Mouse (Mus musculus) neural tube, embryonic 11.5 days (tissue): ENCODE measurements around the gene Sult1a1. TPM values are rescaled to one million over a fixed set of nuclear protein-coding genes. Genes with fewer than 3 reads are reported as not detected.

Experiments
- ATAC-seq: fragments of 200-750 bp; cut with Nextera tagmentation; 2 replicates; pipeline ENCODE4 v1.8.0; 2017; ENCODE audit warnings: moderate number of reproducible peaks, mild to moderate bottlenecking, moderate TSS enrichment, moderate library complexity; ENCODE audit not compliant: insufficient read depth, low FRiP score, low TSS enrichment
- DNase-seq: peaks from one replicate; pipeline ENCODE4 v3.0.0-alpha.2; 2015; ENCODE audit warnings: low spot score
- H3K27ac ChIP-seq: fragments of 300-500 bp; sonication (generic); 2 replicates; pipeline ENCODE4 v1.5.1; 2014; ENCODE audit warnings: low read depth, mild to moderate bottlenecking, low read length
- H3K27me3 ChIP-seq: fragments of 300-500 bp; sonication (generic); 2 replicates; pipeline ENCODE4 v1.6.1; 2014; ENCODE audit warnings: mild to moderate bottlenecking, low read length, mixed read lengths; ENCODE audit not compliant: control insufficient read depth, insufficient read depth
- H3K36me3 ChIP-seq: fragments of 300-500 bp; sonication (generic); 2 replicates; pipeline ENCODE4 v1.6.1; 2014; ENCODE audit warnings: mild to moderate bottlenecking, low read length, moderate library complexity, mixed read lengths; ENCODE audit not compliant: control insufficient read depth, insufficient read depth
- H3K4me1 ChIP-seq: fragments of 300-500 bp; sonication (generic); 2 replicates; pipeline ENCODE4 v1.6.1; 2014; ENCODE audit warnings: low read length, mixed read lengths; ENCODE audit not compliant: control insufficient read depth, insufficient read depth
- H3K4me2 ChIP-seq: fragments of 300-500 bp; sonication (generic); 2 replicates; pipeline ENCODE4 v1.6.1; 2014; ENCODE audit warnings: low read depth, mild to moderate bottlenecking, moderate library complexity
- H3K4me3 ChIP-seq: fragments of 300-500 bp; sonication (generic); 2 replicates; pipeline ENCODE4 v1.5.1; 2014; ENCODE audit warnings: low read depth, low read length
- H3K9ac ChIP-seq: fragments of 300-500 bp; sonication (generic); 2 replicates; pipeline ENCODE4 v1.6.1; 2014; ENCODE audit warnings: mild to moderate bottlenecking, low read length
- H3K9me3 ChIP-seq: fragments of 300-500 bp; sonication (generic); 2 replicates; pipeline ENCODE4 v1.6.1; 2016; ENCODE audit warnings: low read length; ENCODE audit not compliant: control insufficient read depth
- WGBS: fragments of 180-500 bp; shearing (Covaris S2); extraction: QIAGEN DNeasy Blood & Tissue Kit; methylation state at CpG from one replicate; pipeline ENCODE4 v1.1.7; 2014; 5-methylcytosine and 5-hydroxymethylcytosine counted together
- polyA plus RNA-seq: library from polyadenylated mRNA; unstranded; fragments of >200 nt; fragmentation: Nextera tagmentation; extraction: Ambion mirVana; gene quantifications from 2 replicates; pipeline ENCODE4 v1.2.1, GENCODE M21; 2014

The Sult1a1 gene
- polyA plus RNA-seq, 1 experiment from 2014 or later: not detected

GRCm38 (mm10) chr7:126708175-126708952 lies 32.1 kb upstream of the Sult1a1 start:
- no peaks in the 10 kb centered on the region for H3K36me3 ChIP-seq
- peaks cover 12% of the 10 kb centered on the region for H3K4me1 ChIP-seq
- no peak overlapping the region for H3K4me3 ChIP-seq
- H3K4me2 ChIP-seq: no peak overlapping the region
- DNase-seq: no peak
- H3K9ac ChIP-seq: no peak overlapping the region
- WGBS: 87% methylated on average over 10 of the region's 10 CpGs
- ATAC-seq: no peak
- H3K27me3 ChIP-seq: 0 out of 2 replicates have a peak, but pooled peaks cover 5% of the 10 kb centered on the region
- H3K9me3 ChIP-seq: no peaks in the 10 kb centered on the region
- H3K27ac ChIP-seq: no peak overlapping the region

- Histone ChIP-seq H3K4me2 (no peak within 1 kb of the TSS), H3K4me1 (peaks cover 12% of the 10 kb centered on the region), H3K27ac (no peak within 1 kb of the TSS), H3K27me3 (0 out of 2 replicates have a peak, but pooled peaks cover 5% of the 10 kb centered on the region), H3K4me3 (no peak within 1 kb of the TSS), H3K36me3 (no peaks in the 10 kb centered on the region), H3K9me3 (no peaks in the 10 kb centered on the region), H3K9ac (no peak within 1 kb of the TSS)
- WGBS: 87% methylated on average over 19 of the region's 19 CpGs
- ATAC-seq (no peak), DNase-seq (no peak)
These were observed 31.4 kb upstream of the Sult1a1 start, which contains the start of gene Coro1a for GRCm38 (mm10) chr7:126707442-126708174. TSS of gene Coro1a (minus strand) at chr7:126707787.

- H3K4me3 ChIP-seq: peak overlapping the region; percentile 60
- H3K4me1 ChIP-seq: peaks cover 12% of the 10 kb centered on the region
- DNase-seq (peak; percentile 82), ATAC-seq (peak; percentile 54; the same call in 1 of the 2 replicates)
- H3K36me3 ChIP-seq: no peaks in the 10 kb centered on the region
- H3K9me3 ChIP-seq: no peaks in the 10 kb centered on the region
- peak overlapping the region; percentile 96 for H3K4me2 ChIP-seq
- H3K9ac ChIP-seq: peak overlapping the region; percentile 76
- H3K27ac ChIP-seq: no peak overlapping the region
- WGBS: 2% methylated on average over 39 of the region's 39 CpGs
- H3K27me3 ChIP-seq: 0 out of 2 replicates have a peak, but pooled peaks cover 5% of the 10 kb centered on the region
These were observed 28.1 kb upstream of the Sult1a1 start for GRCm38 (mm10) chr7:126704121-126704980.

- 0 out of 2 replicates have a peak, but pooled peaks cover 5% of the 10 kb centered on the region for H3K27me3 ChIP-seq
These were observed 27.5 kb upstream of the Sult1a1 start for GRCm38 (mm10) chr7:126703757-126704077.

GRCm38 (mm10) chr7:126702861-126703756 lies 26.9 kb upstream of the Sult1a1 start:
- Histone ChIP-seq H3K9ac (peak overlapping the region; percentile 76), H3K27ac (no peak overlapping the region), H3K4me2 (peak overlapping the region; percentile 96), H3K9me3 (no peaks in the 10 kb centered on the region), H3K4me3 (peak overlapping the region; percentile 60), H3K36me3 (no peaks in the 10 kb centered on the region), H3K4me1 (peaks cover 12% of the 10 kb centered on the region), H3K27me3 (0 out of 2 replicates have a peak, but pooled peaks cover 5% of the 10 kb centered on the region)
- ATAC-seq (no peak), DNase-seq (no peak)
- WGBS: 87% methylated on average over 12 of the region's 12 CpGs

More at GRCm38 (mm10) chr7:126703757-126704077, 27.5 kb upstream of the Sult1a1 start:
- peak overlapping the region; percentile 76 for H3K9ac ChIP-seq
- H3K4me3 ChIP-seq: peak overlapping the region; percentile 60
- WGBS: 10% methylated on average over 7 of the region's 7 CpGs
- peaks cover 12% of the 10 kb centered on the region for H3K4me1 ChIP-seq
- peak overlapping the region; percentile 96 for H3K4me2 ChIP-seq
- no peak for ATAC-seq
- no peak for DNase-seq
- no peaks in the 10 kb centered on the region for H3K36me3 ChIP-seq
- no peak overlapping the region for H3K27ac ChIP-seq
- H3K9me3 ChIP-seq: no peaks in the 10 kb centered on the region

- ATAC-seq (no peak), DNase-seq (no peak)
- H3K4me2 ChIP-seq: no peak overlapping the region
- no peaks in the 10 kb centered on the region for H3K9me3 ChIP-seq
- H3K4me1 ChIP-seq: peaks cover 12% of the 10 kb centered on the region
- WGBS: 89% methylated on average over 6 of the region's 6 CpGs
- no peak overlapping the region for H3K9ac ChIP-seq
- H3K27me3 ChIP-seq: 0 out of 2 replicates have a peak, but pooled peaks cover 5% of the 10 kb centered on the region
- H3K27ac ChIP-seq: no peak overlapping the region
- H3K4me3 ChIP-seq: no peak overlapping the region
- H3K36me3 ChIP-seq: no peaks in the 10 kb centered on the region
These were observed 26.1 kb upstream of the Sult1a1 start for GRCm38 (mm10) chr7:126702358-126702757.

- Histone ChIP-seq H3K4me3 (no peak overlapping the region), H3K36me3 (no peaks in the 10 kb centered on the region), H3K9ac (0 out of 2 replicates have a peak overlapping the region, but pooled peaks have one; percentile 14), H3K4me2 (no peak overlapping the region), H3K9me3 (no peaks in the 10 kb centered on the region), H3K27me3 (0 out of 2 replicates have a peak, but pooled peaks cover 5% of the 10 kb centered on the region), H3K27ac (no peak overlapping the region), H3K4me1 (peaks cover 15% of the 10 kb centered on the region)
- 59% methylated on average over 24 of the region's 24 CpGs for WGBS
- no peak for DNase-seq
- ATAC-seq: no peak
These were observed 25.5 kb upstream of the Sult1a1 start for GRCm38 (mm10) chr7:126701559-126702357.
